Mouse (Mus musculus) olfactory bulb, adult 2 months (tissue): ENCODE measurements at regions not wholly inside any gene's neighbourhood (a gene's known extent, or its start where the extent isn't known, plus 50 kb on each side); places are given as distances from the start of the nearest gene placed in this dataset.
A peak's percentile ranks its signal among the peaks of the same experiment; 100 is the strongest.
"Not testable (repeated sequence)": the region's sequence is repeated elsewhere in the genome, so short reads cannot be mapped to it uniquely, and the experiment has no call there.

ENCODE experiments used
- H3K27ac ChIP-seq: fragments of 200-500 bp; 2 replicates; pipeline ENCODE4 v1.5.1; 2012; ENCODE audit warnings: low read depth, low read length; ENCODE audit not compliant: insufficient read depth
- H3K4me1 ChIP-seq: fragments of 200-500 bp; 2 replicates; pipeline ENCODE4 v1.6.1; 2012; ENCODE audit warnings: low read length; ENCODE audit not compliant: control insufficient read depth, insufficient read depth
- H3K4me3 ChIP-seq: fragments of 200-500 bp; 2 replicates; pipeline ENCODE4 v1.5.1; 2012; ENCODE audit warnings: mild to moderate bottlenecking, low read depth, low read length, moderate library complexity; ENCODE audit not compliant: insufficient read depth
- CTCF ChIP-seq: fragments of 200-500 bp; IDR thresholded peaks from 2 replicates; pipeline ENCODE4 v1.5.1; 2012; ENCODE audit warnings: low read depth, mild to moderate bottlenecking, low read length, moderate library complexity; ENCODE audit not compliant: insufficient read depth
- POLR2A ChIP-seq: fragments of 200-500 bp; IDR thresholded peaks from 2 replicates; pipeline ENCODE4 v1.6.1; 2012; ENCODE audit warnings: mild to moderate bottlenecking, low read depth, low read length, moderate library complexity; ENCODE audit not compliant: insufficient read depth
- WGBS: fragments of 180-500 bp; shearing (Covaris S2); methylation state at CpG from one replicate; pipeline ENCODE4 v1.1.7; 2018; 5-methylcytosine and 5-hydroxymethylcytosine counted together

GRCm38 (mm10) chr6:44010946-44011345, 344.9 kb upstream of the Tpk1 start:
- 14% methylated on average over 4 of the region's 4 CpGs for WGBS
- H3K4me3 ChIP-seq: no peak overlapping the region
- no peaks in the 10 kb centered on the region for H3K4me1 ChIP-seq
- TF ChIP-seq POLR2A: no peak
- TF ChIP-seq CTCF: no peak
- peak overlapping the region; percentile 80; the same call in 1 of the 2 replicates for H3K27ac ChIP-seq

DNA sequence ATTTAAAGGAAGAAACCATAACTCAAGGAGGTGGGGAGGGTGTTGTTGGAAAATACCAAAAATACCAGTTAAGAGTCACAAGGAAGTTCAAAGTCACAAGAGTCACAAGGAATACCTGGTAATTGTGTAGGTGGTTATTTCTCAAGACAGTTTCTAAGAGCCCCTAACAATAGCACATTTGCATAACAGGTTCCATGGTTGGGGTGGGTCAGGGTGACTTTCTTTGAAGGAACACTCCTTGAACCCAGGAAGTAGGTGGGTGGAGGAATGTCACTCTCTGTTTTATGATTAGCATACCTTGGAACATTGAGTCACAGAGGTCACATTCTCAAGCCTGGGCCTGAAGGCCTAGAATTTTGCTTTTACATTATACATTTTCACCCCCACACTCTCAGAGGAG, 341.1 kb upstream of the Tpk1 start:
- not testable (repeated sequence) for H3K4me3 ChIP-seq, H3K4me1 ChIP-seq, H3K27ac ChIP-seq
